Mouse (Mus musculus) CD4-positive naive resting alpha-beta T cell, adult 76 days (primary cell): ENCODE results near the gene Ifi202b. TPM values are rescaled to one million over a fixed set of nuclear protein-coding genes. Genes with fewer than 3 reads are reported as not detected.

ENCODE experiments used
- total RNA-seq: library from RNA; stranded (reverse); gene quantifications from one replicate; pipeline ENCODE4 v1.2.4, GENCODE M21; 2023

Gene Ifi202b
- total RNA-seq: not detected

DNA sequence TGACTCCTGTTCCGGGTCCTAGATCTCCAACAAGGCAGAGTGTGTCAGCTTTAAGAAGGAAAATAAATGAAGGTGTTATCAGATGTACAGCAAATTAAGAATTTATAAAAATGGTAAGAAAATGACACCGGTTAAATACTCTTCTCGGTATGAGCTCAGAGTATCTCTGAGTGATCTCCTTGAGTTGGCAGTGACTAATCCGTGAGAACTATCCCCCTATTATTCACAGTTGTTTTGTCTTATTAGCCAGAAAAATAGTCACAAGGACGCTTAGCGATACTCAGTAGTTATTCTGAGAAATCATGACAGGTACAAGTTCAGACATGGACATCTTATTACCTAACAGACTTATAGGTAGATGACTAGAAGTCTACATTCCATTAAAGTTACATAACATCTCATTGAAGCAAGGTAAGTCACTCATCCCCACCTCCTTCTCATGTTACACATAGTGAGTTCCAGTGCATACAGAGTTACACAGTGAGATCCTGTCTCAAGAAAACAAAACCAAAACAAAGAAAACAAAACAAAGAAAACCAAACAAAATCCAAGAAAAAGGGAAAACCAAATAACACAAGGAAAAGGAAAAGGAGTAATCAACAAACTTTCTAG is at the start of gene Ifi202b:
Ifi202b (minus strand) TSS at position 51 of the 612 bp plus-strand sequence.

GRCm38 (mm10) chr1:174031698-174032097 is 49.2 kb upstream of the Ifi202b start, which contains the start of gene Ifi205:
Gene Ifi205 (minus strand): TSS chr1:174031810.

GRCm38 (mm10) chr1:173941924-173942779 is 40.4 kb downstream of the Ifi202b start, which contains the start of the genes Mndal and Ifi203:
Gene Mndal (minus strand): TSS chr1:173942491.
Gene Ifi203 (minus strand): TSS chr1:173942672.

Other genes starting within 250 kb of the Ifi202b start
- gene Ifi207, start 241.0 kb downstream of the Ifi202b start, total RNA-seq: 1.3 TPM
- 4.5 TPM for gene Ifi204, start 215.8 kb downstream of the Ifi202b start, total RNA-seq
- not detected for gene Ifi211, start 69.7 kb downstream of the Ifi202b start, total RNA-seq
- 294 TPM for gene Mndal, start 40.3 kb downstream of the Ifi202b start, total RNA-seq
- gene Ifi203, start 40.1 kb downstream of the Ifi202b start, total RNA-seq: 154 TPM
- gene Ifi205, start 49.1 kb upstream of the Ifi202b start, total RNA-seq: 2.6 TPM
- not detected for gene Olfr433, start 58.0 kb upstream of the Ifi202b start, total RNA-seq
- gene Olfr432, start 66.5 kb upstream of the Ifi202b start, total RNA-seq: not detected
- gene Olfr430, start 83.9 kb upstream of the Ifi202b start, total RNA-seq: not detected
- gene Olfr429, start 101.6 kb upstream of the Ifi202b start, total RNA-seq: not detected
- not detected for gene Olfr427, start 114.1 kb upstream of the Ifi202b start, total RNA-seq
- not detected for gene Olfr231, start 138.4 kb upstream of the Ifi202b start, total RNA-seq
- not detected for gene Olfr424, start 148.8 kb upstream of the Ifi202b start, total RNA-seq
- gene Olfr420, start 172.9 kb upstream of the Ifi202b start, total RNA-seq: not detected
- gene Spta1, start 190.0 kb upstream of the Ifi202b start, total RNA-seq: 1.2 TPM